Mouse (Mus musculus) MEL (cell line): Measurements from ENCODE around the gene Lzts2.

Experiments
- CTCF ChIP-seq, 3 experiments: IDR thresholded peaks in 2 of 3; conservative IDR thresholded peaks in 1 of 3; 2 replicates each; pipeline ENCODE4 v1.5.1; 2011 to 2012; ENCODE audit warnings: low read length in 3 of 3, low read depth in 2 of 3, mild to moderate bottlenecking in 2 of 3, improper control_type of control experiment in 1 of 3, inconsistent platforms in 1 of 3, mixed read lengths in 1 of 3, moderate library complexity in 1 of 3; ENCODE audit not compliant: control insufficient read depth in 1 of 3, insufficient read depth in 1 of 3, poor library complexity in 1 of 3, severe bottlenecking in 1 of 3
- EP300 ChIP-seq, 2 experiments: IDR thresholded peaks; 2 replicates each; pipeline ENCODE4 v1.6.1; 2011; ENCODE audit warnings: improper control_type of control experiment in 2 of 2, low read length in 2 of 2, low read depth in 1 of 2, mild to moderate bottlenecking in 1 of 2
- HCFC1 ChIP-seq: IDR thresholded peaks from 2 replicates; pipeline ENCODE4 v1.6.1; 2012; ENCODE audit warnings: low read depth, mild to moderate bottlenecking, inconsistent platforms, low read length, improper control_type of control experiment, moderate library complexity
- MAZ ChIP-seq: IDR thresholded peaks from 2 replicates; pipeline ENCODE4 v1.6.1; 2012; ENCODE audit warnings: low read depth, mild to moderate bottlenecking, inconsistent platforms, low read length, improper control_type of control experiment
- POLR2A ChIP-seq, 2 experiments: IDR thresholded peaks; 2 replicates each; pipeline ENCODE4 v1.6.1; 2011 to 2012; ENCODE audit warnings: low read length in 2 of 2, mild to moderate bottlenecking in 2 of 2, control low read depth in 1 of 2, improper control_type of control experiment in 1 of 2, low read depth in 1 of 2, moderate library complexity in 1 of 2; ENCODE audit not compliant: control insufficient read depth in 1 of 2, insufficient read depth in 1 of 2, poor library complexity in 1 of 2
- TAL1 ChIP-seq: IDR thresholded peaks from 2 replicates; pipeline ENCODE4 v1.6.1; 2012; ENCODE audit warnings: mild to moderate bottlenecking, inconsistent platforms, low read length, moderate library complexity, mixed read lengths
- TCF12 ChIP-seq: IDR thresholded peaks from 2 replicates; pipeline ENCODE4 v1.6.1; 2014; ENCODE audit warnings: low read depth, mild to moderate bottlenecking, inconsistent platforms, low read length, improper control_type of control experiment, moderate library complexity
- USF2 ChIP-seq, 2 experiments: IDR thresholded peaks; 2 replicates each; pipeline ENCODE4 v1.6.1; 2011 to 2012; ENCODE audit warnings: improper control_type of control experiment in 2 of 2, low read length in 2 of 2, borderline replicate concordance in 1 of 2, inconsistent platforms in 1 of 2, low read depth in 1 of 2, mild to moderate bottlenecking in 1 of 2; ENCODE audit not compliant: insufficient read depth in 1 of 2
- ZMIZ1 ChIP-seq: IDR thresholded peaks from 2 replicates; pipeline ENCODE4 v1.6.1; 2012; ENCODE audit warnings: low read depth, mild to moderate bottlenecking, inconsistent platforms, low read length, improper control_type of control experiment, moderate library complexity
- ZNF384 ChIP-seq: IDR thresholded peaks from 2 replicates; pipeline ENCODE4 v1.6.1; 2012; ENCODE audit warnings: low read depth, mild to moderate bottlenecking, inconsistent platforms, low read length, improper control_type of control experiment

DNA sequence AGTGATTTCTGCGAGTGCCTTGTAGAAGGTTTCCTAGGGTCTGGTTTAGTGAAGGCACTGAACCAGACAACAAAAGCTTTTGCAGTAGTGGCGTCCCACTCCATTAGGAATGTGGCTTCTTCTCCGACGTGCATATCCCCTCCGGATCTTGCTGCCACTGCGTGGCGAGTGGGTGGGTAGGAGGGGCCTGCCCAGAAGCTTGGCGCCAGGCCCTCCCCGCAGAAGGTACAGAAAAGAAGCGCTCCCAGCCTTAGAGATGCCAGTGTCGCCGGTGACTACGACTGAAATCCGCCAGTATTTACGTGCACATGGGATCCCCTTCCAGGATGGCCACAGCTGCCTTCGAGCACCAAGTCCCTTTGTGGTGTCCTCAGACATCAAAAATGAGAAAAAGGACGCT lies 7.2 kb upstream of the Lzts2 start:
- TF ChIP-seq USF2 (IDR thresholded peaks at IDR 0.05; ENCODE audit: borderline replicate concordance in 1 of 2, insufficient read depth in 1 of 2, low read depth in 1 of 2, low read length in 2 of 2) (no peak), CTCF (IDR thresholded peaks at IDR 0.05 in 2 of 3, conservative IDR thresholded peaks at IDR 0.05 in 1 of 3; ENCODE audit: control insufficient read depth in 1 of 3, insufficient read depth in 1 of 3, low read depth in 2 of 3, low read length in 3 of 3, poor library complexity in 1 of 3, severe bottlenecking in 1 of 3) (no peak), EP300 (IDR thresholded peaks at IDR 0.05; ENCODE audit: low read depth in 1 of 2, low read length in 2 of 2) (no peak), MAZ (no peak), ZNF384 (no peak), TAL1 (no peak), HCFC1 (no peak), ZMIZ1 (no peak), TCF12 (no peak), POLR2A (IDR thresholded peaks at IDR 0.05; ENCODE audit: control insufficient read depth in 1 of 2, insufficient read depth in 1 of 2, low read depth in 1 of 2, low read length in 2 of 2, poor library complexity in 1 of 2) (no peak)
